Mouse (Mus musculus) lung, embryonic 16.5 days (tissue): ENCODE data around the gene Rnf5. TPM values are rescaled to one million over a fixed set of nuclear protein-coding genes. Genes with fewer than 3 reads are reported as not detected.

Source experiments
- ATAC-seq: fragments of 200-750 bp; cut with Nextera tagmentation; 2 replicates; pipeline ENCODE4 v1.8.0; 2017; ENCODE audit warnings: low read depth, mild to moderate bottlenecking, moderate library complexity
- H3K27ac ChIP-seq: fragments of 300-500 bp; sonication (generic); 2 replicates; pipeline ENCODE4 v1.5.1; 2014; ENCODE audit warnings: mild to moderate bottlenecking, control low read depth, low read length
- H3K27me3 ChIP-seq: fragments of 300-500 bp; sonication (generic); 2 replicates; pipeline ENCODE4 v1.6.1; 2014; ENCODE audit warnings: low read depth, low read length, mixed read lengths; ENCODE audit not compliant: control insufficient read depth, insufficient read depth
- H3K36me3 ChIP-seq: fragments of 300-500 bp; sonication (generic); 2 replicates; pipeline ENCODE4 v1.6.1; 2014; ENCODE audit warnings: low read length; ENCODE audit not compliant: control insufficient read depth, insufficient read depth
- H3K4me1 ChIP-seq: fragments of 300-500 bp; sonication (generic); replicated peaks from 2 replicates; pipeline ENCODE4 v1.6.1; 2014; ENCODE audit warnings: low read length, mixed read lengths; ENCODE audit not compliant: control insufficient read depth, insufficient read depth
- H3K4me2 ChIP-seq: fragments of 300-500 bp; sonication (generic); 2 replicates; pipeline ENCODE4 v1.6.1; 2014; ENCODE audit warnings: low read depth, low read length, control low read depth
- H3K4me3 ChIP-seq: fragments of 300-500 bp; sonication (generic); 2 replicates; pipeline ENCODE4 v1.5.1; 2014; ENCODE audit warnings: mild to moderate bottlenecking, low read length, control low read depth
- H3K9ac ChIP-seq: fragments of 300-500 bp; sonication (generic); 2 replicates; pipeline ENCODE4 v1.6.1; 2014; ENCODE audit warnings: low read length, control low read depth
- H3K9me3 ChIP-seq: fragments of 300-500 bp; sonication (generic); 2 replicates; pipeline ENCODE4 v1.6.1; 2016; ENCODE audit warnings: low read length; ENCODE audit not compliant: control insufficient read depth
- WGBS: fragments of 180-500 bp; shearing (Covaris S2); extraction: QIAGEN DNeasy Blood & Tissue Kit; methylation state at CpG from one replicate; pipeline ENCODE4 v1.1.7; 2014; 5-methylcytosine and 5-hydroxymethylcytosine counted together
- polyA plus RNA-seq: library from polyadenylated mRNA; unstranded; fragments of >200 nt; fragmentation: Nextera tagmentation; extraction: Ambion mirVana; gene quantifications from 2 replicates; pipeline ENCODE4 v1.2.1, GENCODE M21; 2015

The Rnf5 gene
- polyA plus RNA-seq, 1 experiment from 2014 or later, result 128 TPM

- peak within 1 kb of the TSS; percentile 94 for H3K27ac ChIP-seq
- H3K9ac ChIP-seq, result peak within 1 kb of the TSS; percentile 73
- H3K27me3 ChIP-seq, result peaks cover 42% of the 10 kb centered on the region
- H3K4me1 ChIP-seq, result peaks cover 32% of the 10 kb centered on the region
- peak within 1 kb of the TSS; percentile 88 for H3K4me2 ChIP-seq
- H3K36me3 ChIP-seq, result 0 out of 2 replicates have a peak, but pooled peaks cover 7% of the 10 kb centered on the region
- no peaks in the 10 kb centered on the region for H3K9me3 ChIP-seq
- peak within 1 kb of the TSS; percentile 79 for H3K4me3 ChIP-seq
- no peak; the same call in none of the 2 replicates for ATAC-seq
- 2% methylated on average over 29 of the region's 29 CpGs for WGBS
Observed at GRCm38 (mm10) chr17:34627943-34628643, 24.6 kb upstream of the Rnf5 start, which contains the start of gene Ppt2. Gene Ppt2 (minus strand): TSS chr17:34628510.

GRCm38 (mm10) chr17:34627093-34627942 lies 23.8 kb upstream of the Rnf5 start:
- peak overlapping the region; percentile 94 for H3K27ac ChIP-seq
- WGBS, result under 1% methylated on average over 38 of the region's 45 CpGs
- H3K9ac ChIP-seq, result peak overlapping the region; percentile 73
- H3K4me3 ChIP-seq, result peak overlapping the region; percentile 79
- H3K4me1 ChIP-seq, result peaks cover 32% of the 10 kb centered on the region
- peaks cover 35% of the 10 kb centered on the region for H3K27me3 ChIP-seq
- H3K4me2 ChIP-seq, result peak overlapping the region; percentile 88
- 0 out of 2 replicates have a peak, but pooled peaks cover 7% of the 10 kb centered on the region for H3K36me3 ChIP-seq
- ATAC-seq, result peak; percentile 86
- H3K9me3 ChIP-seq, result no peaks in the 10 kb centered on the region

GRCm38 (mm10) chr17:34626773-34627092 lies 23.2 kb upstream of the Rnf5 start:
- H3K4me3 ChIP-seq, result peak overlapping the region; percentile 79
- H3K4me1 ChIP-seq, result peaks cover 26% of the 10 kb centered on the region
- H3K36me3 ChIP-seq, result peaks cover 7% of the 10 kb centered on the region; the same call in 1 of the 2 replicates
- peaks cover 29% of the 10 kb centered on the region for H3K27me3 ChIP-seq
- peak overlapping the region; percentile 84 for H3K27ac ChIP-seq
- ATAC-seq, result peak; percentile 23; the same call in 1 of the 2 replicates
- WGBS, result 0% methylated on average over 18 of the region's 18 CpGs
- no peaks in the 10 kb centered on the region for H3K9me3 ChIP-seq
- H3K9ac ChIP-seq, result peak overlapping the region; percentile 73
- peak overlapping the region; percentile 88 for H3K4me2 ChIP-seq

GRCm38 (mm10) chr17:34626062-34626772 lies 22.7 kb upstream of the Rnf5 start:
- Histone ChIP-seq H3K27ac (peak overlapping the region; percentile 84; the same call in 1 of the 2 replicates), H3K4me1 (peaks cover 24% of the 10 kb centered on the region), H3K9ac (peak overlapping the region; percentile 73), H3K4me3 (peak overlapping the region; percentile 79), H3K27me3 (peaks cover 24% of the 10 kb centered on the region), H3K4me2 (peak overlapping the region; percentile 88), H3K9me3 (no peaks in the 10 kb centered on the region), H3K36me3 (peaks cover 7% of the 10 kb centered on the region; the same call in 1 of the 2 replicates)
- 51% methylated on average over 16 of the region's 16 CpGs for WGBS
- no peak for ATAC-seq

GRCm38 (mm10) chr17:34624981-34625380 lies 21.5 kb upstream of the Rnf5 start:
- Histone ChIP-seq H3K4me1 (peaks cover 19% of the 10 kb centered on the region), H3K9me3 (no peaks in the 10 kb centered on the region), H3K36me3 (peaks cover 7% of the 10 kb centered on the region; the same call in 1 of the 2 replicates), H3K27ac (no peak overlapping the region), H3K27me3 (peaks cover 11% of the 10 kb centered on the region), H3K4me3 (no peak overlapping the region), H3K4me2 (no peak overlapping the region), H3K9ac (no peak overlapping the region)
- no peak for ATAC-seq
- WGBS, result 89% methylated on average over 3 of the region's 3 CpGs

GRCm38 (mm10) chr17:34623161-34623560 lies 19.7 kb upstream of the Rnf5 start:
- no peak overlapping the region for H3K9ac ChIP-seq
- no peak overlapping the region for H3K4me2 ChIP-seq
- no peak overlapping the region for H3K4me3 ChIP-seq
- no peak for ATAC-seq
- 78% methylated on average over 9 of the region's 9 CpGs for WGBS
- no peak overlapping the region for H3K27ac ChIP-seq
- peaks cover 12% of the 10 kb centered on the region for H3K4me1 ChIP-seq
- peaks cover 3% of the 10 kb centered on the region; the same call in 1 of the 2 replicates for H3K27me3 ChIP-seq
- H3K36me3 ChIP-seq, result peaks cover 7% of the 10 kb centered on the region; the same call in 1 of the 2 replicates
- H3K9me3 ChIP-seq, result no peaks in the 10 kb centered on the region

- H3K4me3 ChIP-seq, result no peak overlapping the region
- H3K27me3 ChIP-seq, result peaks cover 3% of the 10 kb centered on the region; the same call in 1 of the 2 replicates
- 57% methylated on average over 8 of the region's 8 CpGs for WGBS
- H3K9ac ChIP-seq, result no peak overlapping the region
- H3K36me3 ChIP-seq, result peaks cover 9% of the 10 kb centered on the region; the same call in 1 of the 2 replicates
- no peaks in the 10 kb centered on the region for H3K9me3 ChIP-seq
- no peak for ATAC-seq
- H3K27ac ChIP-seq, result no peak overlapping the region
- no peak overlapping the region for H3K4me2 ChIP-seq
- peaks cover under 1% of the 10 kb centered on the region; the same call in 1 of the 2 replicates for H3K4me1 ChIP-seq
Observed at GRCm38 (mm10) chr17:34621006-34621405, 17.5 kb upstream of the Rnf5 start.

GRCm38 (mm10) chr17:34618999-34619398 lies 15.5 kb upstream of the Rnf5 start:
- H3K27ac ChIP-seq, result no peak overlapping the region
- H3K9me3 ChIP-seq, result no peaks in the 10 kb centered on the region
- no peaks in the 10 kb centered on the region for H3K4me1 ChIP-seq
- no peak for ATAC-seq
- 20% methylated on average over 6 of the region's 6 CpGs for WGBS
- H3K9ac ChIP-seq, result no peak overlapping the region
- peaks cover 8% of the 10 kb centered on the region; the same call in 1 of the 2 replicates for H3K36me3 ChIP-seq
- H3K27me3 ChIP-seq, result no peaks in the 10 kb centered on the region
- H3K4me3 ChIP-seq, result no peak overlapping the region
- no peak overlapping the region for H3K4me2 ChIP-seq
